Mouse (Mus musculus) G1E (cell line): ENCODE data around the gene Aida.
A peak's percentile ranks its signal among the peaks of the same experiment; 100 is the strongest.

Source experiments
- CTCF ChIP-seq: IDR thresholded peaks from 2 replicates; pipeline ENCODE4 v1.5.1; 2012; ENCODE audit warnings: low read depth, low read length, inconsistent platforms, mixed read lengths
- GATA1 ChIP-seq: IDR thresholded peaks from 2 replicates; pipeline ENCODE4 v1.6.1; 2012; ENCODE audit warnings: borderline replicate concordance, low read length, inconsistent platforms, mixed read lengths

GRCm38 (mm10) chr1:183349840-183350239, 53.5 kb downstream of the Aida start:
- TF ChIP-seq CTCF, result peak; percentile 37; the same call in 1 of the 2 replicates
- no peak for TF ChIP-seq GATA1
